Mouse (Mus musculus) kidney, embryonic 16.5 days (tissue): Measurements from ENCODE around the gene Gm20388. TPM values are rescaled to one million over a fixed set of nuclear protein-coding genes. Genes with fewer than 3 reads are reported as not detected.

ENCODE experiments used
- ATAC-seq: fragments of 200-750 bp; cut with Nextera tagmentation; 2 replicates; pipeline ENCODE4 v1.8.0; 2017; ENCODE audit warnings: moderate TSS enrichment; ENCODE audit not compliant: low FRiP score, low TSS enrichment
- H3K27ac ChIP-seq: fragments of 300-500 bp; sonication (generic); 2 replicates; pipeline ENCODE4 v1.5.1; 2014; ENCODE audit warnings: low read length
- H3K27me3 ChIP-seq: fragments of 300-500 bp; sonication (generic); 2 replicates; pipeline ENCODE4 v1.6.1; 2014; ENCODE audit warnings: low read length, control low read depth, mixed read lengths; ENCODE audit not compliant: insufficient read depth
- H3K36me3 ChIP-seq: fragments of 300-500 bp; sonication (generic); 2 replicates; pipeline ENCODE4 v1.6.1; 2014; ENCODE audit warnings: low read length, control low read depth, mixed read lengths; ENCODE audit not compliant: insufficient read depth
- H3K4me1 ChIP-seq: fragments of 300-500 bp; sonication (generic); 2 replicates; pipeline ENCODE4 v1.6.1; 2014; ENCODE audit warnings: low read length, control low read depth, mixed read lengths; ENCODE audit not compliant: insufficient read depth
- H3K4me2 ChIP-seq: fragments of 300-500 bp; sonication (generic); replicated peaks from 2 replicates; pipeline ENCODE4 v1.6.1; 2014; ENCODE audit warnings: low read depth, low read length
- H3K4me3 ChIP-seq: fragments of 300-500 bp; sonication (generic); 2 replicates; pipeline ENCODE4 v1.5.1; 2014; ENCODE audit warnings: mild to moderate bottlenecking, low read length
- H3K9ac ChIP-seq: fragments of 300-500 bp; sonication (generic); replicated peaks from 2 replicates; pipeline ENCODE4 v1.6.1; 2014; ENCODE audit warnings: low read length
- H3K9me3 ChIP-seq: fragments of 300-500 bp; sonication (generic); 2 replicates; pipeline ENCODE4 v1.6.1; 2016; ENCODE audit warnings: low read length, control low read depth
- WGBS: fragments of 180-500 bp; shearing (Covaris S2); extraction: QIAGEN DNeasy Blood & Tissue Kit; methylation state at CpG from one replicate; pipeline ENCODE4 v1.1.7; 2014; 5-methylcytosine and 5-hydroxymethylcytosine counted together
- polyA plus RNA-seq: library from polyadenylated mRNA; unstranded; fragments of >200 nt; fragmentation: Nextera tagmentation; extraction: Ambion mirVana; gene quantifications from 2 replicates; pipeline ENCODE4 v1.2.1, GENCODE M21; 2015

Gene Gm20388
- polyA plus RNA-seq, 1 experiment from 2014 or later: 7.7 TPM

GRCm38 (mm10) chr8:121273195-121273594, 1362.6 kb downstream of the Gm20388 start:
- H3K36me3 ChIP-seq: no peaks in the 10 kb centered on the region
- peak overlapping the region; percentile 22 for H3K4me3 ChIP-seq

DNA sequence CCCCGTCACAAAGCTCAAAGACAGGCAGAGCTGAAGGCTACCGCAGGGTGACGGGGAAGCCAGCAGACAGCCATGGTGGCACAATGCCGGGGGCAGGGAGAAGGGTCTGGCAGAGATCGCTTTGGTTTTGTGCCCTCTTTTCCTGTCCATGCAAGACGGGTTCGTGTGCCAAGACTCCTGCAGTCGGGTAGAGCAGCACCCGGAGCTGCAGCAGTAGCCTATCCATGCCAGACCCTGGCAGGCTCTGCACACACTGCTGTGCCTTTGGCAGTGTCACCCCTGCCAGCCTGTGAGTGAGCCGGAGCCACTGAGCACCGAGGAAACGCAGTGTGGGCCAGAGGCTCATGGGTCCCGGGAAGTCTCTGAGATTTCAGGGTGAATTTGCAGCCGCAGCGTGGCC, 1363.0 kb downstream of the Gm20388 start:
- Histone ChIP-seq H3K36me3 (no peaks in the 10 kb centered on the region), H3K4me2 (no peak overlapping the region), H3K9me3 (no peaks in the 10 kb centered on the region), H3K27me3 (no peaks in the 10 kb centered on the region), H3K9ac (no peak overlapping the region), H3K4me1 (peaks cover 11% of the 10 kb centered on the region; the same call in 1 of the 2 replicates), H3K4me3 (no peak overlapping the region), H3K27ac (no peak overlapping the region)
- no peak for ATAC-seq
- 89% methylated on average over 15 of the region's 15 CpGs for WGBS

More at GRCm38 (mm10) chr8:121273195-121273594, 1362.6 kb downstream of the Gm20388 start:
- WGBS: 60% methylated on average over 14 of the region's 14 CpGs
- H3K4me2 ChIP-seq: peak overlapping the region; percentile 34; the same call in 1 of the 2 replicates
- H3K9ac ChIP-seq: no peak overlapping the region
- H3K27ac ChIP-seq: no peak overlapping the region
- H3K4me1 ChIP-seq: peaks cover 11% of the 10 kb centered on the region; the same call in 1 of the 2 replicates
- H3K27me3 ChIP-seq: no peaks in the 10 kb centered on the region
- H3K9me3 ChIP-seq: no peaks in the 10 kb centered on the region
- ATAC-seq: peak; percentile 75

DNA sequence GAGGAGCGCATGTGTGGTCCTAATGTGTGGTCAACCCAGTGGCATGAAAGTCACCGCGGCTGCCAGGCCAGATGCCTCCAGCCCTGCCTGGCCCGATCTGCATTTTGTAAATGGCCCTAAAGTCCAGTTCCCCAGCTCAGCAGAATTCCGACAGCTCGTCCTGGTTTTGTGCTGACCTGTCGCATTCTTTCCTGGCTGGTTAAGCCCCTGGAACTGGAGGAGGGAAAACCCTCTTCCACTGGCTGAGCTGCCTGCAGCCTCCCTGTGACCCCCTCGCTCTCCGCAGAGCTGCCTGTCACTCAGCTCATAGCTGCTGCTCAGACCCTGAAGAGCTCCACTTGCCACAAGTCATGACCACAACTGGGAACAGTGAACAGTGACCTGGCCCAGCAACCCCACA, 1369.8 kb downstream of the Gm20388 start:
- no peak overlapping the region for H3K4me2 ChIP-seq
- H3K36me3 ChIP-seq: no peaks in the 10 kb centered on the region
- H3K27ac ChIP-seq: peak overlapping the region; percentile 74
- H3K27me3 ChIP-seq: no peaks in the 10 kb centered on the region
- WGBS: 37% methylated on average over 9 of the region's 9 CpGs
- H3K9me3 ChIP-seq: no peaks in the 10 kb centered on the region
- no peak overlapping the region for H3K9ac ChIP-seq
- ATAC-seq: peak; percentile 60
- H3K4me1 ChIP-seq: peaks cover 32% of the 10 kb centered on the region
- no peak overlapping the region for H3K4me3 ChIP-seq

GRCm38 (mm10) chr8:121289346-121289745, 1378.7 kb downstream of the Gm20388 start:
- Histone ChIP-seq H3K4me3 (no peak overlapping the region), H3K4me2 (no peak overlapping the region), H3K36me3 (no peaks in the 10 kb centered on the region), H3K27me3 (no peaks in the 10 kb centered on the region), H3K27ac (no peak overlapping the region), H3K4me1 (peaks cover 46% of the 10 kb centered on the region), H3K9ac (no peak overlapping the region), H3K9me3 (no peaks in the 10 kb centered on the region)
- no peak for ATAC-seq
- 83% methylated on average over 5 of the region's 5 CpGs for WGBS

GRCm38 (mm10) chr8:121290547-121290946, 1379.9 kb downstream of the Gm20388 start:
- no peaks in the 10 kb centered on the region for H3K36me3 ChIP-seq
- no peak overlapping the region for H3K27ac ChIP-seq
- H3K9me3 ChIP-seq: no peaks in the 10 kb centered on the region
- no peak overlapping the region for H3K4me3 ChIP-seq
- H3K9ac ChIP-seq: no peak overlapping the region
- no peaks in the 10 kb centered on the region; the same call in 1 of the 2 replicates for H3K27me3 ChIP-seq
- H3K4me2 ChIP-seq: no peak overlapping the region
- H3K4me1 ChIP-seq: peaks cover 54% of the 10 kb centered on the region
- ATAC-seq: no peak
- WGBS: 77% methylated on average over 17 of the region's 17 CpGs

DNA sequence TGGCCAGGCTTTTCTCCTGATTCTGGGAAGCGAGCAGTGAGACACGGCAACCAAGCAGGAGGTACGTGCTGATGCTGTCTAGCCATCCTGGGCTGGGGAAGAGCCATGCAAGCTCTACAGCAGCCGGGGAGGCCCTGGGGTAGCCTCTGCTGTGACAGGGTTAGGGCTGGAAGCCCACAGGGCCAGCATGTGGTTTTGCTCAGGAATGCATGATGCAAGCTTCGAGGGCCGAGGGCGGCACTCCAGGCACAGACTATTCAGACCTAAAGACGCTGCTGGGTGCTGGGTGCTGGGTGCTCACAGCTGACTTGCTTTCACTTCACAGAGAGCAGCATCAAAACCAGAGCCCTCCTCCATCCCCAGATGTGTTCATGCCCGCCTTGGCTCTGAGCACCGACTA, 1382.8 kb downstream of the Gm20388 start:
- Histone ChIP-seq H3K9me3 (no peaks in the 10 kb centered on the region), H3K36me3 (no peaks in the 10 kb centered on the region), H3K27ac (no peak overlapping the region), H3K27me3 (no peaks in the 10 kb centered on the region; the same call in 1 of the 2 replicates), H3K4me1 (peaks cover 50% of the 10 kb centered on the region), H3K4me2 (no peak overlapping the region), H3K9ac (no peak overlapping the region), H3K4me3 (no peak overlapping the region)
- no peak for ATAC-seq
- 85% methylated on average over 10 of the region's 10 CpGs for WGBS

DNA sequence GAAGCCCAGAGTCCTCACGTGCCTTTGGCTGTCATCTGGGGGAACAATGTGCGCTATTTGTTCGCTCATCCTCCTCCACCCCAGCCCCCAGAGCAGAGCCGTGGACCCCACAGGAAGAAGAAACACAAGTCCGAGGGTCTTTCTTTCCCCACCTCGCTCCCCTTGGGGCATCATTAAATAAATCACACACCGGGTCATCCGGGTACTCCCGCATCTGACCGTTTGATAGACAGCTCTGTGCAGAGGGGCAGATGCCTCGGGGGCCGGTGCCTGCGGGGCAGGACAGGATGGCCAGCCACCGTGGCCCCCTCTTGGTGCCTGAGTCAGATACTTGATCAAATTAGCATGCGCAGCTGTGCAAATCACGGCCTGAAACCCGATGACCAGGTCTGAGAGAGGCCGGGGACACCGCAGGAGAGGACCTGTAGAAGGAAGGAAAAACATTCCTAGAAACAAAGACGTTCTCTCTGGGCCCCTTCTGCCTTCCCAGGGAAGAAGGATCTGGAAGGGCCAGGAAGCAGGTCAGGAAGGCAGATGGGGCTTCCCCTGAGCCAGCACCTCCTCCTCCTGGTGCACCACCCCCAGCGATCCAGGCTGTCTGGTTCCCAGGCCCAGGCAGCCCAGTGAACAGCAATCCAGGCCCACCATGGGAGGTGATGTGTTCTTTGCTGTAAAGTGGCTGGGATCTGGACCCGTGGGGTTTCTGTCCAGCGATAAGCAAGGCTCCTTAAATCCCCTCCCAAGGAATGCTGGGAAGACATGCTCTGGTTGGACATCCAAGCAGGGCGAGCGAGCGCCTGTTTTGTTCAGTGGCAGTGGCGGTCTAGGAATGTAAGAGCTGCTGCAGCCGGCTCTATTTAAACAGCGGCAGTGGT, 1383.8 kb downstream of the Gm20388 start:
- H3K27me3 ChIP-seq: no peaks in the 10 kb centered on the region; the same call in 1 of the 2 replicates
- peaks cover 51% of the 10 kb centered on the region for H3K4me1 ChIP-seq
- 15% methylated on average over 29 of the region's 29 CpGs for WGBS
- H3K9me3 ChIP-seq: no peaks in the 10 kb centered on the region
- peak overlapping the region; percentile 25 for H3K4me2 ChIP-seq
- H3K36me3 ChIP-seq: no peaks in the 10 kb centered on the region
- peak overlapping the region; percentile 56 for H3K9ac ChIP-seq
- H3K4me3 ChIP-seq: no peak overlapping the region
- H3K27ac ChIP-seq: peak overlapping the region; percentile 82
- ATAC-seq: peak; percentile 46; the same call in 1 of the 2 replicates

GRCm38 (mm10) chr8:121296082-121296481, 1385.4 kb downstream of the Gm20388 start:
- 81% methylated on average over 7 of the region's 7 CpGs for WGBS
- Histone ChIP-seq H3K36me3 (no peaks in the 10 kb centered on the region), H3K27ac (0 out of 2 replicates have a peak overlapping the region, but pooled peaks have one; percentile 36), H3K27me3 (no peaks in the 10 kb centered on the region; the same call in 1 of the 2 replicates), H3K9ac (no peak overlapping the region), H3K4me2 (no peak overlapping the region), H3K9me3 (no peaks in the 10 kb centered on the region), H3K4me3 (no peak overlapping the region), H3K4me1 (peaks cover 62% of the 10 kb centered on the region)
- no peak for ATAC-seq

DNA sequence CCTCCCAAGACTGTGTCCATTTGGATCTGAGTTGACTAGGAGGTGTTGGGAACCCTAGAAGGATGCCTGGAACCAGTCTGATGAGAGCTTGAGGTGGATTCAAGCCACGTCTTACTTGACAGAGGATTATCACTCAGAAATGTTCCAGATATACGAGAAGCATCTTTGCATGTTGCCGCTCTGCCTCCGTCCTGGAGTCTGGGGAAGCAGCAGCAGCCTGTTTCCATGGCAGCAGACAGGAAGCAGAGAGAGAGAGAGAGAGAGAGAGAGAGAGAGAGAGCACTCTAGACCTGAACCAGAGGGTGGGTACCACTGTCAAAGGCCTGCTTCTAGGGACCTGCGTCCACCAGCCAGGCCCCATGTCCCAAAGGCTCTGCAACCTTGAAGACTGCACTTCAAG, 1386.0 kb downstream of the Gm20388 start:
- H3K4me1 ChIP-seq: peaks cover 63% of the 10 kb centered on the region
- no peaks in the 10 kb centered on the region for H3K36me3 ChIP-seq
- H3K4me3 ChIP-seq: no peak overlapping the region
- H3K9me3 ChIP-seq: no peaks in the 10 kb centered on the region
- WGBS: 50% methylated on average over 5 of the region's 5 CpGs
- no peak for ATAC-seq
- H3K4me2 ChIP-seq: no peak overlapping the region
- peak overlapping the region; percentile 36; the same call in 1 of the 2 replicates for H3K27ac ChIP-seq
- peak overlapping the region; percentile 15; the same call in 1 of the 2 replicates for H3K9ac ChIP-seq
- H3K27me3 ChIP-seq: no peaks in the 10 kb centered on the region; the same call in 1 of the 2 replicates

DNA sequence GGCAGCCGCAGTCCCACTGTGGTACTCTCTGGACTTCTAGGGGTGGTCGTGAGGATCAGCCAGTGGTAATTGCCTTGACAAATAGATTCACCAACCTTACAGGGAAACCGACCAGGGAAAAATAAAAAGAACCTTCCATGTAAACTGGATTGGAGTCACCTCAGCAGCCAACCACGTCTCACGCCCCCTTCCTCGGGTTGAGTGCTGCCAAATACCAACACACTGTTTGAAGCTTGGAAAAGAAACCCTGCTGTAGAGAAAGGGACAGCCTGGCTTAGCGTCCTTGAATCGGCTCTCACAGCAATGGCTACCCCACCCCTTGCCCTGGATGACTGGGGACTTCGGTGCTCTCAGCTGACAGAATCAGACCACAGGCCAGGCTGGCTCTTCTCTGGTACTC, 1386.7 kb downstream of the Gm20388 start:
- Histone ChIP-seq H3K4me1 (peaks cover 70% of the 10 kb centered on the region), H3K9ac (no peak overlapping the region), H3K9me3 (no peaks in the 10 kb centered on the region), H3K4me3 (no peak overlapping the region), H3K27me3 (no peaks in the 10 kb centered on the region; the same call in 1 of the 2 replicates), H3K4me2 (no peak overlapping the region), H3K27ac (peak overlapping the region; percentile 26; the same call in 1 of the 2 replicates), H3K36me3 (no peaks in the 10 kb centered on the region)
- 74% methylated on average over 9 of the region's 9 CpGs for WGBS
- no peak for ATAC-seq
